Mouse (Mus musculus) neural tube, embryonic 15.5 days (tissue): Measurements from ENCODE around the gene P2ry13. TPM values are rescaled to one million over a fixed set of nuclear protein-coding genes. Genes with fewer than 3 reads are reported as not detected.

ENCODE experiments used
- ATAC-seq: fragments of 200-750 bp; cut with Nextera tagmentation; 2 replicates; pipeline ENCODE4 v1.8.0; 2017; ENCODE audit warnings: mild to moderate bottlenecking, moderate TSS enrichment, moderate library complexity; ENCODE audit not compliant: low FRiP score
- H3K27ac ChIP-seq: fragments of 300-500 bp; sonication (generic); replicated peaks from 2 replicates; pipeline ENCODE4 v1.5.1; 2015; ENCODE audit warnings: mild to moderate bottlenecking, inconsistent platforms
- H3K27me3 ChIP-seq: fragments of 300-500 bp; sonication (generic); replicated peaks from 2 replicates; pipeline ENCODE4 v1.6.1; 2015; ENCODE audit warnings: inconsistent platforms
- H3K36me3 ChIP-seq: fragments of 300-500 bp; sonication (generic); 2 replicates; pipeline ENCODE4 v1.6.1; 2015; ENCODE audit warnings: inconsistent platforms
- H3K4me1 ChIP-seq: fragments of 300-500 bp; sonication (generic); 2 replicates; pipeline ENCODE4 v1.6.1; 2015; ENCODE audit warnings: inconsistent platforms
- H3K4me2 ChIP-seq: fragments of 300-500 bp; sonication (generic); 2 replicates; pipeline ENCODE4 v1.6.1; 2015; ENCODE audit warnings: inconsistent platforms, mild to moderate bottlenecking, moderate library complexity
- H3K4me3 ChIP-seq: fragments of 300-500 bp; sonication (generic); replicated peaks from 2 replicates; pipeline ENCODE4 v1.5.1; 2015; ENCODE audit warnings: mild to moderate bottlenecking, inconsistent platforms
- H3K9ac ChIP-seq: fragments of 300-500 bp; sonication (generic); replicated peaks from 2 replicates; pipeline ENCODE4 v1.6.1; 2015; ENCODE audit warnings: mild to moderate bottlenecking, inconsistent platforms
- H3K9me3 ChIP-seq: fragments of 300-500 bp; sonication (generic); replicated peaks from 2 replicates; pipeline ENCODE4 v1.6.1; 2016; ENCODE audit warnings: inconsistent platforms
- WGBS: fragments of 180-500 bp; shearing (Covaris S2); methylation state at CpG from one replicate; pipeline ENCODE4 v1.1.7; 2015; ENCODE audit warnings: mixed read lengths; 5-methylcytosine and 5-hydroxymethylcytosine counted together
- polyA plus RNA-seq: library from polyadenylated mRNA; unstranded; fragments of >200 nt; fragmentation: Nextera tagmentation; extraction: Ambion mirVana; gene quantifications from 2 replicates; pipeline ENCODE4 v1.2.1, GENCODE M21; 2015

Gene P2ry13
- polyA plus RNA-seq, 1 experiment from 2014 or later = 1.9 TPM

GRCm38 (mm10) chr3:59167417-59168054, 43.1 kb downstream of the P2ry13 start:
- Histone ChIP-seq H3K4me1 (no peaks in the 10 kb centered on the region), H3K27ac (no peak overlapping the region), H3K4me2 (no peak overlapping the region), H3K4me3 (no peak overlapping the region), H3K9me3 (no peaks in the 10 kb centered on the region), H3K27me3 (no peaks in the 10 kb centered on the region), H3K36me3 (no peaks in the 10 kb centered on the region), H3K9ac (no peak overlapping the region)
- WGBS = 63% methylated on average over 2 of the region's 2 CpGs
- no peak for ATAC-seq

GRCm38 (mm10) chr3:59160465-59160864, 50.2 kb downstream of the P2ry13 start:
- Histone ChIP-seq H3K27ac (no peak overlapping the region), H3K27me3 (no peaks in the 10 kb centered on the region), H3K4me1 (no peaks in the 10 kb centered on the region), H3K9ac (no peak overlapping the region), H3K36me3 (no peaks in the 10 kb centered on the region), H3K4me3 (no peak overlapping the region), H3K9me3 (no peaks in the 10 kb centered on the region), H3K4me2 (no peak overlapping the region)
- 92% methylated on average over 1 of the region's 1 CpGs for WGBS
- ATAC-seq = no peak

Other genes starting within 250 kb of the P2ry13 start
- 4.6 and 4.8 TPM in 2 replicates for gene Med12l, start 205.1 kb downstream of the P2ry13 start, polyA plus RNA-seq
- gene Gpr171, start 109.1 kb downstream of the P2ry13 start, polyA plus RNA-seq = 1.6 and 4.4 TPM in 2 replicates
- gene P2ry14, start 57.3 kb downstream of the P2ry13 start, polyA plus RNA-seq = 4.9 and 5.0 TPM in 2 replicates
- 0.13 and 0.77 TPM in 2 replicates for gene Gpr87, start 15.8 kb downstream of the P2ry13 start, polyA plus RNA-seq
- gene P2ry12, start 52.0 kb upstream of the P2ry13 start, polyA plus RNA-seq = 8.1 and 8.6 TPM in 2 replicates
- gene Igsf10, start 133.5 kb upstream of the P2ry13 start, polyA plus RNA-seq = 3.0 and 4.3 TPM in 2 replicates